Mouse (Mus musculus): ENCODE results near the gene Hcfc1.

GRCm38 (mm10) chrX:73977783-73978182 lies 11.6 kb upstream of the Hcfc1 start:
- TF ChIP-seq CTCF (IDR thresholded peaks at IDR 0.05; ENCODE audit: insufficient read depth, low read depth, low read length) (no peak), POLR2A (IDR thresholded peaks at IDR 0.05; ENCODE audit: insufficient read depth, low read depth, low read length) (no peak)
